Mouse (Mus musculus): ENCODE data around the gene Tmcc3. TPM values are rescaled to one million over a fixed set of nuclear protein-coding genes. Genes with fewer than 3 reads are reported as not detected.
"Not testable (repeated sequence)": the region's sequence is repeated elsewhere in the genome, so short reads cannot be mapped to it uniquely, and the experiment has no call there.

The Tmcc3 gene
- total RNA-seq, 2 experiments from 2014 or later = 0.34 to 0.38 TPM

DNA sequence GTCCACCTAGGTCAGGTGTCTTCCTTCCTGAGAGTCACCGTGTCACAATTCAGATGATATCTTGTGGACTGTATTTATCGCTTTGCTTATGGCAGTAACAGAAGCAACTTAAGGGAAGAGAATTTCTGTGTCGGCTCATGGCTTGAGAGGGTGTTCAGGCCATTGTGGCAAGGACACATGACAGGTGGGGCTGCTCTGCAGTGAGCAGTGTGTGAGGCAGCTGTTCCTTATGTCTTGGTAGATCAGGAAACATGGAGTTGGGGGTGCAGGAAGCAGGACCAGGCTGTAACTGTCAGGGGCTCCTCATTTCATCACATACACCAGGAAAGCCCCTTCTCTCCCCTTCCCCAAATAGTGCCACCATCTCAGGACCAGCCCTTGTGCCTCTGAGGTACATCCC, 251.2 kb downstream of the Tmcc3 start:
- no peak for ATAC-seq (replicated peaks; ENCODE audit: low FRiP score, poor library complexity, severe bottlenecking)

DNA sequence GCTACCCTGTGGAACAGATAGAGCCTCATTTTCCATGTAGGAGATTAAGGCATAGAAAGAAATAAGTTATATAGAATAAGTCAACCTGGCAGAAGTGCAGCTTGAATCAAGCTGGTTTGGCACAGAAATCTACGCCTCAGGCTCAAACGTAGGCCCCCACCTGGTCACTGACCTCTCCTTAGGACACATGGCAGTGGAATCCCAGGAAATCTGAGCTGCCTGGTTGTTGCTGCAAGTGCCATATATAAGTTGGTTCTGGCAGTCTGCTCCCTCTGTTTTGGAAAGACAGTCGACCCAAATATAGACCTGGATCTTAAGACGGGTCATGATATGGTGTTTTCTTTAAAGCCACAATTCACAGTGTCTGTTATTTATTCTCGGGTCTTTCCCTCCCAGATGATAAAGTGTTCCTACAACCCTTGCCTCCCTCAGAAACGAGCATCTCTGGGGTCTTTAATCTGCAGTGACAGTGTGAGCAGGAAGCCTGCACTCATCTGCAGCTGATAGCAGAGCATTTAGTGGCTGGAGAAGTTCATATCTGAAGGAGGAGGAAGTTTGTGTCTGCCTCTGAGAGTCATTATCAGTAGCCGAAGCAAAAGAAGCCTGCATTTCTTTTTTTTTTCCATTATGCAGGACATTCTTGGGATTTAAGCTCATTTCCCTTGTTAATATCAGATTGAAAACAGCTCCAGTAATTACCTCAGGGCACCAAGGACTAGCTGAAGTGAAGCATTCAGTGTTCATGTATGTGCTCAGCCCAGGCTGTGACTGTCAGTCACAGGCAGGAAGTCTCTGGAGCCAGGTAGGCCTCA, 253.9 kb downstream of the Tmcc3 start:
- no peak for ATAC-seq (replicated peaks; ENCODE audit: low FRiP score, poor library complexity, severe bottlenecking)

DNA sequence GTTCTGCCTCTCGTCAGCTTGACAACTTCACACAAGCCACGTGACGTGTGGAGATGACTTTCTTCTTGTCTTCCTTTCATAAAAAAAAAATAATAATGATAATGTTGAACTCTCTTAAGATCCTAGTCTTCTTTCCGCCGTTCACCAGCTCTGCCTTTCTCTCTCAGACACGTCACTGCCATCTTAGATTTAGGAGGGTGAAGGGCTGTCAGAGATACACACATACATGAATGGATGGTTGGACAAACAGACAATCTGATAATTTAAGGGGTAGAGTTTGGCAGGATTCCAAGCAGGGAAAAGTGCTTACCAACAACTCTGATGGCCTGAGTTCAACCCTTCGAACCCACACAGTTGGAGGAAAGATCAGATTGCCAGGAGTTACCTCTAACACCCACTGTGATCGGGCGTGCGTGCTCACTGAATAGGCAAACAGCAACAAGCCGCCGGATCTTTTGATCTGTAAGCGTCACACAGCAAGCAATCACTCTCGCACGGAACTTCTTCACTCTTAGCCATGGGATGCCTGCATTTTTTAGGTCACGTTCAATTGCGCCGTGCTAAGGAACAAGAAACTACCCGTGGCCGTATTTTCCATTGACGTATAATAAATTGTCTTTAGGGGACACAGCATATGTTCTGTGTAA, 254.6 kb downstream of the Tmcc3 start:
- no peak for ATAC-seq (replicated peaks; ENCODE audit: low FRiP score, poor library complexity, severe bottlenecking)

DNA sequence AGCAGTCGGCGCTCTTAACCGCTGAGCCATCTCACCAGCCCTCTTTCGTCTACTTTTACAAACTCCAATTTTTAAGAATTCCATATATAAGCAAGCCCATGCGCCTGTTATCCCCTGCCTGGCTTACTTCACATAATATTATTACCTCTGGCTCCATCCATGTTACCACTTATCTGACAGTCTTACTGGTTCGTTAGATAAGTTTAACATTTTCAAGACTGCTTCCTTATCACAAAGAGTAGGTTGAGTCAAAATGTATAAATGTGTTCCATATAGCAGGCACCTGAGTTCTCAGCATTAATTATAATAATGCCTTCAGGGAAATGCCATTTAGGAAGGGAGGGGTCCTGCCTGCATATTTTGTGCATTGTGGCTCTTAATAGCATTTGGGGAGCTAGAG, 255.5 kb downstream of the Tmcc3 start:
- ATAC-seq (replicated peaks; ENCODE audit: low FRiP score, poor library complexity, severe bottlenecking) = no peak

DNA sequence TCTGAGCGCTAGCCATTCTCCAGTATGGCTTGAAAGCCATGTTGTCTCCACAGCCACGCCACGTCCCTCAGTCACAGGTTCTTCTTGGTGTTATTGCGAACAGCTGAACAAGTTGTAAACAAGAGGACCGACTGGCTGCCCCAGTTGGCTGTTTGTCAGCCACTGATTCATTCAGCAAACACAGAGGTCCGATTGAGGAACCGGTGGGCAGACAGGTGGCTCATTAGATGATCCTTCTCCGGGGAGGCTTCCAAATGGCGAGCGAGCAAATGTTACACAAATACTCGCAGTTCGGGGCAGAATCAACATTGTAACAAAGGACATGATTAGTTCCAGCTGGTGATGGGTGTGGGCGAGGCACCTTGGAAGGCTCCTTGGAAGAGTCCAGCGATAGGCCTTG, 256.2 kb downstream of the Tmcc3 start:
- ATAC-seq (replicated peaks; ENCODE audit: low FRiP score, poor library complexity, severe bottlenecking) = no peak

DNA sequence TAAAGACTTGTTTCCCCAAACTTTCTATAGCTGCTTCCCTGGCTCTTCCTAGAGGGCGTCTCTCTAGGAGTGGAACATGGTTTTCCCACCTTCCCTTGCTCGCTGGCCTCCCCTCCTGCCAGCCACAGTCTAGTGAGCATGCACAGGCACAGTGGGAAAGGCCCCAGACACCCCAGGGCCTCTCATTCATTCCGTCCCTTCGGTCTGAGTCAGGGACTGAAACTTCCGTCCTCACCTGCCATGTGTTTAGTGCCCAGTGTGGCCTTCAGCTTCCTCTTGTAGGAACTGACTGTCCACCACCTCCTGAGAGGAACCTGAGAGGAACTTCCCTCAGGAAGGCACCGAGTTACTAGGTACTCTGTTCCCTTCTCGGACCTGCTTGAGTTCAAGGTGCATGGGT, 257.1 kb downstream of the Tmcc3 start:
- ATAC-seq (replicated peaks; ENCODE audit: low FRiP score, poor library complexity, severe bottlenecking) = no peak

DNA sequence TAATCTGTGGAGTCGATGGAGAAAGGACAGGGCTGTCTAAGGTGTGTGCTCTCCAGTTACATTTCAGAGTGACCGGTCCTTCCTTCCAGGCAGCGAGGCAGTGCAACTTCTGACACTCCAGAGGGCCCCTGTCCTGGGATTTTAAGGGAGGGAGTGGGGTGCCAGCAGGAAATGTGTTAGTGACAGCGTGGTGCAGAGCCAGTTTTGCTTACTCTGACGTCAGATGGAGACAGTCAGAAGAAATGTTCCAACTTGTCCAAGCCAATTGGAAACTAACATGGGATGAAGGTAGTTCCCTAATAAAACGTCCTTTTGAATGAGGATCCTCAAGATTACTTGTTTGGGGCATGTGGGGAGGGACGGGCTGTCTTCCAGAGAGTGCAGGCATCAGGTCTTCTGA, 258.0 kb downstream of the Tmcc3 start:
- no peak for ATAC-seq (replicated peaks; ENCODE audit: low FRiP score, poor library complexity, severe bottlenecking)

DNA sequence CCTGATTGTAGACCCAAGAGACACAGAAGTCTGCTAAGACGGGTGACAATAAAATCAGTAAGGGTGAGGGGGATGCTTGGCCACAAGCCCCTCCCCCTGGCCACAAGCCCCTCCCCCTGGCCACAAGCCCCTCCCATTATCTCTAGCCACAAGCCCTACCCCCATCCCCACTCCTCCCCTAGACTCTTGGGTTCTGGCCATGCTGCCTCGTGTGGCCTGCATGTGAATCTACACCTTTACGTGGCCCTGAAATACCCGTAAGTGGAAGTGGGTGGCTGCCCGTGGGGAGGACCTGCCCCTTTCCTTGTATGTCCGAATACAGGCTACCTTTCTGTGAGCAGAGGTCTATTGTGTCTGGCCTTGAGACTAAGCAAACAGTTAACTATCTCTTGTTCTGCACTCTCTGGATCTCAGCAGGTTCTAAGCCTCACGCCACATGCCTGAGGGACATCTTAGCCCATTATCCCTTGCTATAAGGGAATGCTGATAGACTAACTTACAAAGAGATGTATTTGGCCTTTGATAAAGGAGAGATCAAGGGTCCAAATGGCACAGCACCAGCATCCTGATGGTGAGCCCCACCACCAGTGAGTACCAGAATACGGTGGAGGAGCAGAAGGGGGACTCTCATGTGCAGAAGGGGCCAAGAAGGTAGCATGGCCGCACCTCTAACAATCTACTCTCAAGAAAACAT, 260.3 kb downstream of the Tmcc3 start:
- ATAC-seq (replicated peaks; ENCODE audit: low FRiP score, poor library complexity, severe bottlenecking) = no peak

DNA sequence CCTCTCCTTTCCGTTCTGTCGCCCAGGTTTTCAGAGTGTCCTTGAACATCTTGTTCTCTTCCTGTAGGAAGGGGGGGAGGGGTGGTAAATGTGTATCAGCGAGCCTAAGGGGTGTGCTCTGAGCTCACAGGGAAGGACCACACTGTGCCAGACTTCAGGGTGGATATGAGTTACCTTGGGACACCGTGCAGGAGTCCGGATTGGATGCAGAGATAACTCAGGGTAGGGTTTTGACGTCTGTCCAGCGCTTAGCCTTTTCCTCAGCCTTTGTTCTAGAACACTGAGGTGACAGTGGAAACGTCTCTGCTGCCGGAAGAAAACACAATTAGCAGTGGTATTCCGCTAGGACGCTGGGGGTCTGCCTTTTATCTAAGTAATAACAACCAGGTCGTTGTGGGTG, 261.0 kb downstream of the Tmcc3 start:
- ATAC-seq (replicated peaks; ENCODE audit: low FRiP score, poor library complexity, severe bottlenecking) = no peak

DNA sequence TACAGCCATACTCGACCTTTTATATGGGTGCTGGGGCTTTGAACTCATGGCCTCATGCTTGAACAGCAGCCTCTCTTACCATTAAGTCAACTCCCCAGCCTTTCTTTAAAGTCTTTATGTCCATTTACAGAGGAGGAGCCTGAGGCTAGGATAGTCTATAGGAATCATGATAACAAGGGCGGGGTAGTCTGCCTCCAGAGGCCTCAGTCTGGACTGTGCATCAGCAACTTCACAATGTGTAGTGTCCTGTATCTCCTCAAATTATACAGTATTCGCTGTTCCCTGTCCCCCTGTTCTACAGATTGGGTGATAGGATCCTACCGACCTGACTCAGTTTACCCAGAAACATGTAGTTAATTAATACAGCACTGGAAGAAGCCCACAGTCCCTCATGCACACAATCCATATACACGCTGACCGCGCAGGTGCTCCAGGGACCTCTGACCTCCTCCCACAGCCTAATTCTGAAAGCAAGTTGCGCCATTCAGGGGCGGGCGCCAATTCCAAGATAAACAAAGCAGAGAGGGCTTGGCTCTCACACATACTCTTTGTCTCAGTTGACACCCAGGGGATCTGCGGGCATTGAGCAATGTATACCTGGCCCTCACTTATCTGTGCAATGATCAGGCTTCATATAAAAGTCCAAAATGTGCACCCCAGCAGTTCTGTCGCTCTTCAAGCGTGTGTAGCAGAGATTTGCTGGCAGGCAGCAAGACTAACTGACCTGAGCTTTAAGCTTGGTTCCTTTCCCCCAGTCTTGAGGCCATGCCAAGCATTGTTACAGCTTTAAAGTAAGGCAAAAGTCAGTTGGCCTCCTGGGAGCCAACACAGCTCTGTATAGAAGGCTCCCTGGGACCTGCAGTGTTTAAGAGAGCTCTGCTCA, 262.9 kb downstream of the Tmcc3 start:
- no peak for ATAC-seq (replicated peaks; ENCODE audit: low FRiP score, poor library complexity, severe bottlenecking)

DNA sequence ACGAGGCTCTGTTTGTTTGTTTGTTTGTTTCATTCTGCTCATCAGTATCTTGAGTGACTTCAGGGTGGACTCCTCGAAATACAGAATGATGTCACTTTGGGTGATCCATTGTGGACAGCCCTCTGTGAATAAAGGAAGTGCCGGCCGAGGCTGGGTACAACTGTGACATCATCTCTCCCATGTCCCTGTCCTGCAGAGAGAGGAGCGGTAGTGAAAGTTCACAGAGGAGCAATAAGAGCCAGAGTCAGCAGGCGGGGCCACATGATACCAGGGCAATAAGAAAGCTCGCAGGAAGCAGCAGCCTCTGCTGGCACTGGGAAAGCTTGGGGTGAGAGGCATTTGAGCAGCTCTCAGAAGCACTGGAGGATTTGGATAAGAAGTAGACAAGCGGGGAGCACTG, 264.2 kb downstream of the Tmcc3 start:
- no peak for ATAC-seq (replicated peaks; ENCODE audit: low FRiP score, poor library complexity, severe bottlenecking)

DNA sequence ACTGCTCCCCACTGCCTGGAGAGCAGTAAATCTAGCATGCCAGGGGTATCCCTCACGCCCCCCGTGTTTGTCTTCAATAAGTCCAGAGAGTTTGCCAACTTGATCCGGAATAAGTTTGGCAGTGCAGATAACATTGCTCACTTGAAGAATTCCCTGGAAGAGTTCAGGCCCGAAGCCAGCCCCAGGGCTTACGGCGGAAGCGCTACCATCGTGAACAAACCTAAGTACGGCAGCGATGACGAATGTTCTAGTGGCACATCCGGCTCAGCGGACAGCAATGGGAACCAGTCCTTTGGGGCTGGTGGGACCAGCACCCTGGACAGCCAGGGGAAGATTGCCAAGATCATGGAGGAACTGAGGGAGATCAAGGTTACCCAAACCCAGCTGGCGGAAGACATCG, 267.1 kb downstream of the Tmcc3 start:
- ATAC-seq (replicated peaks; ENCODE audit: low FRiP score, poor library complexity, severe bottlenecking) = no peak

DNA sequence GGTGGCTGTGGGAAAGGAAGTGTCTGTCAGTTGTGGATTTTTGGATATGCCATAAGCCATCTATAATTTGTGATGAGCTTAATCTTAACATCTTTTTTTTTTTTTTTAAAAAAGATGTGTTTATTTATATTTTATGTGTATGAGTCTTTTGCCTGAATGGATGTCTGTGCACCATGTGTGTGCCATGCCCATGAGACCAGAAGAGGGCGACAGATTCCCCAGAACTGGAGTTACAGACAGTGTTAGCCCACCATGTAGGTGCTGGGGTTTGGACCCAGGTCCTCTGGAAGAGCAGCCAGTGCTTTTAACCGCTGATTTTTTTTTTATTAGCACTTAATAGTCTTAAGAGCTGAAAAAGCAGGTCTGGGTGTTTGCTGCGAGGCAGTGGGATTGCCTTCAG, 269.6 kb downstream of the Tmcc3 start:
- no peak for ATAC-seq (replicated peaks; ENCODE audit: low FRiP score, poor library complexity, severe bottlenecking)

DNA sequence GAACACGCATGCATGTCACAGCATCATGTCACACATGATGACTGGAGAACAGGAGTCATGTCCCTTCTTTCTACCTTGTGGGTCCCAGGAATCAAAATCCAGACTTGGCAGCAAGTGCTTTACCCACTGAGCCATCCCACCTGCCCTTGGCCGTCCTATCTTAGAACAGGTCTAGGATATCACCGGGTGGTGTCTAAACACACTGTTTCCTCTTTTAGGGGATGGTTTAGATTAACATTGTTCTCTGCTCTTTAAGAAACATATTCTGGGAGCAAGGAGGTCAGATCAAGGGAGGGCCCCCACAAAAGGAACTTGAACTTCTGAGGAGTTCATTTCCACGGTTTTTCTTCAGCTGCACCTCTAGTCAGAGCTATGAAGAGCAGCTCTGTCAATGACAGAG, 272.0 kb downstream of the Tmcc3 start:
- no peak for ATAC-seq (replicated peaks; ENCODE audit: low FRiP score, poor library complexity, severe bottlenecking)

DNA sequence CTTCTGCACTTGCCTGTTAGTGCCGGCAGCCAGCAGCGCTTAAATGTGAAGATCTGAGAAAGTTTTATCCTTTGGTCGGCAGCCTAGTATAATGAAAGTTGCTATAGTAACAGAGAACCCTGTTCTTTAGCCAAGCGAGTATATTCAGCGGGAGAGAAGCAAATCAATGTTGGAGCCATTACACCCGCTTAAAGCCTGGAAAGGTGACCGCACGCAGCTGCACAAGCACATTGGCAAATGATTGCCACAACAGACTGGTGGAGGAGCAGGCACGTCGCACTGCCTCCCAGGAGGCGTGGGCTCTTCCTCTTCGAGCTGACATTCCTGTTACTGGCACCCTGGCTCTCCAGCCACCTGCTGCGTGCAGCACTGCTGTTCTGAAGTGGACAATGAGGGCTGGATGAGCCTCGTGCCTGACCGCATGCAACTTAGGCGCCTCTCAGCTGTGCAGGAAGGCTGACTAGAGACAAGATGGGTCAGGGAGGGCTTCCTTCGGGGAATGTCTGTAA, 273.2 kb downstream of the Tmcc3 start:
- ATAC-seq (replicated peaks; ENCODE audit: low FRiP score, poor library complexity, severe bottlenecking) = no peak

DNA sequence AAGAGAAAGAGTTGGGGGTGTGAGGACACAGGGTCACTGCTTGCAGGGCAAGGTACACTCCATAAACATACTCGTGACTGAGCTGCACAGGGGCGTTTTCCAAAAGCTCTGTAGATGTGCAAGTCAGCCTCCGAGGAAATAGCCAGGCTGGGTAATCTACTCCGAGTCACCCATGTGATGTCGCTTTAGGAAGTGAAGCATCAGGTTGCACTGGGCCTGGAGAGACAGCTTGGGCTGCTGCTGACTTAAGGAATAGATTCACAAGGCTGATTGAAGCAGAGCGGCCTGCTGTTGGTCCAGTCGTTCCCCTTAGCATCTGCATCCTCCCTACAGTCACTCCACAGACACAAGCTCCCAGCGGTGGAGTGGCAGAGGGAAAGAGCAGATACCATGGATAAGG, 274.1 kb downstream of the Tmcc3 start:
- no peak for ATAC-seq (replicated peaks; ENCODE audit: low FRiP score, poor library complexity, severe bottlenecking)

DNA sequence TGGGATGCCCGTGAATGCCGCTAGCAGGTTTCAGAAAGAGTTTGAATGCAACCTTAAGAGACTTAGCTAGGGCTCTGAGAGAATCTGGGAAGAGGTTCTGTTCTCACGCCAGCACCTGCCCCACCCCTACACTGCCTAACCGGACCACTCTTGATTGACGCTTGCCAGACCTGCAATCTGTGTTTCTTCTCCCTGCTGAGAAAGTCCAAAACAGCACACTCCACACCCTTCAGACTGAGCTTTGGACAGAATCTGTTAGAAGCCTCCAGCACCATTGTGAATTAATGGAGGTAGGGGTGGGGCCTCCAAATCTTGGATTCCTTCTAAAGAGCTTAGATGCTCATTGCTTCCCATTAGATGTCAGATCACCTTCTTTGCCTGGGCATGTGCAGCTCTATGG, 277.2 kb downstream of the Tmcc3 start:
- no peak for ATAC-seq (replicated peaks; ENCODE audit: low FRiP score, poor library complexity, severe bottlenecking)

DNA sequence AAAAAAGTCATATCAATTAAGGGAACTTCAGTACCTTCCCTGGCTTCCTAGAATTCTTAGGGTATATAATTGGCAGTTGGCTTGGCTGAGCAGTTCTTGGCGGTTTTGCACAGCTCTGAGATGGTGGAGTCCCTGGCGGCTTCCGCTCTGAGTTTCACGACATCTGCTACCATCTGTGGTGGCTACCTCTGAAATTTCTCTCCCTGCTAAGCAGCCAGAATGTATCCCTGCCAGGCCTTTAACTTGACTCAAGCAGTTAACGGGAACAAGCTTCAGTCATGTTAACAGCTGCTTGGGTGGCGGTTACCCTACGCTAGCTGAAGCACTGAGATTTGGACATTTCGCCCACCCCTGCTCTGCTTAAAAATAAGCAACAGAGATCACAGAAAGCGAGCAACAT, 284.0 kb downstream of the Tmcc3 start:
- ATAC-seq (replicated peaks; ENCODE audit: low FRiP score, poor library complexity, severe bottlenecking) = no peak

DNA sequence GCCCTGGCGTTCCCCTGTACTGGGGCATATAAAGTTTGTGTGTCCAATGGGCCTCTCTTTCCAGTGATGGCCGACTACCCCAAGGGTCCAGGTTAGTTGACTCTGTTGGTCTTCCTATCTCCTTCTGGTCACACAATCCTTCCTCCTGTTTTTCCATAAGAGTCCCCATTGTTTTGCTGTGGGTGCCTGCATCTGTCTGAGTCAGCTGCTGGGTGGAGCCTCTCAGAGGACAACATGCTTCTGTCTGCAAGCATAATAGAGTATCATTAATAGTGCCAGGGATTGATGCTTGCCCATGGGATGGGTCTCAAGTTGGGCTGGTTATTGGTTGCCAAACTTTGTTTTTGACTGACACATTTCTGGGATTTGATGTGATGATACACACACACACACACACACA, 288.1 kb downstream of the Tmcc3 start:
- not testable (repeated sequence) for ATAC-seq (replicated peaks; ENCODE audit: low FRiP score, poor library complexity, severe bottlenecking)

DNA sequence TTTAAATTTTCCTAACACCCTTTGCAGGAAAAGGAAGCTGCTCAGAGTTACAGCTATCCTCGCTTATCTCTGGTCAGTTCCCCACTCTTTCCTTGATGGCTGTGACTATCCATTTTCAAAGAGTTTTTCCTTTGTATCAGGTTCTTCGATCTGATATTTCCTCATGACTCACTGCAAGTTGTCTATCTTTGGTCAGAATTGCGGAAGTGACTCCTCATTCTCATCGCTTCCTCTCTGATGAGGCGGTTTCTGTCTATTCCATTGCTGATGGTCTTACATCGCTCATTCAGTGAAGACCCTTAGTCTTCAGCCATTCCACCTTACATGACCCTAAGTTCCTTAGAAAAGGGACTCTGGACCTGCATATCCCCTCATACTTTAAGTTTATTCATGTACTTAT, 289.3 kb downstream of the Tmcc3 start:
- ATAC-seq (replicated peaks; ENCODE audit: low FRiP score, poor library complexity, severe bottlenecking) = no peak

Measured in erythroblast, adult 5-6 weeks (primary cell).